Mouse (Mus musculus) T-helper 1 cell (primary cell): ENCODE results near the gene Eno4.
"Not testable (repeated sequence)": the region's sequence is repeated elsewhere in the genome, so short reads cannot be mapped to it uniquely, and the experiment has no call there.

Experiments
- in situ Hi-C: fragments of 300-600 bp; cut with MboI, MseI; formaldehyde crosslinking; loops from one replicate; pipeline ENCODE4 v1.15.1; 2025; ENCODE audit warnings: high pct_unique_total_duplicates

The Eno4 gene

GRCm38 (mm10) chr19:58942841-58943828, at the start of gene Eno4, which contains the start of gene Hspa12a:
Gene Eno4, plus strand, starts transcription at chr19:58943425.
Gene Hspa12a, minus strand, starts transcription at chr19:58943654.
- in situ Hi-C loops, result no loop called here

- in situ Hi-C loops, result loop anchor here (5.0 kb wide), 1 partner anchor 89 kb away; no protein-coding TSS in a partner anchor
Observed at GRCm38 (mm10) chr19:58896216-58896615, 47.0 kb upstream of the Eno4 start.

GRCm38 (mm10) chr19:58900471-58900870, 42.8 kb upstream of the Eno4 start:
- in situ Hi-C loops, result not testable (repeated sequence)

- in situ Hi-C loops, result no loop called here
Observed at GRCm38 (mm10) chr19:58903079-58903898, 39.9 kb upstream of the Eno4 start.

- in situ Hi-C loops, result no loop called here
Observed at GRCm38 (mm10) chr19:58903899-58904327, 39.3 kb upstream of the Eno4 start.

GRCm38 (mm10) chr19:58906685-58907084, 36.5 kb upstream of the Eno4 start:
- in situ Hi-C loops, result no loop called here

- in situ Hi-C loops, result no loop called here
Observed at GRCm38 (mm10) chr19:58908018-58908417, 35.2 kb upstream of the Eno4 start.

- in situ Hi-C loops, result no loop called here
Observed at GRCm38 (mm10) chr19:58910941-58911368, 32.3 kb upstream of the Eno4 start.

GRCm38 (mm10) chr19:58911386-58911785, 31.8 kb upstream of the Eno4 start:
- in situ Hi-C loops, result no loop called here

- in situ Hi-C loops, result no loop called here
Observed at GRCm38 (mm10) chr19:58913301-58913700, 29.9 kb upstream of the Eno4 start.

GRCm38 (mm10) chr19:58918597-58918996, 24.6 kb upstream of the Eno4 start:
- in situ Hi-C loops, result loop anchor here (5.0 kb wide), 1 partner anchor 284 kb away; no protein-coding TSS in a partner anchor

- in situ Hi-C loops, result loop anchor here (5.0 kb wide), 1 partner anchor 283 kb away; no protein-coding TSS in a partner anchor
Observed at GRCm38 (mm10) chr19:58919148-58919547, 24.1 kb upstream of the Eno4 start.

- in situ Hi-C loops, result no loop called here
Observed at GRCm38 (mm10) chr19:58931081-58931800, 12.0 kb upstream of the Eno4 start.

GRCm38 (mm10) chr19:58933062-58933461, 10.2 kb upstream of the Eno4 start:
- in situ Hi-C loops, result no loop called here

- in situ Hi-C loops, result no loop called here
Observed at GRCm38 (mm10) chr19:58945959-58946358, 2.7 kb downstream of the Eno4 start.

- in situ Hi-C loops, result no loop called here
Observed at GRCm38 (mm10) chr19:58951521-58951920, 8.3 kb downstream of the Eno4 start.

- in situ Hi-C loops, result no loop called here
Observed at GRCm38 (mm10) chr19:58952236-58952635, 9.0 kb downstream of the Eno4 start.

GRCm38 (mm10) chr19:58954779-58955178, 11.6 kb downstream of the Eno4 start:
- in situ Hi-C loops, result no loop called here

GRCm38 (mm10) chr19:58963011-58963410, 19.8 kb downstream of the Eno4 start:
- in situ Hi-C loops, result no loop called here

- in situ Hi-C loops, result no loop called here
Observed at GRCm38 (mm10) chr19:58968731-58969506, 25.7 kb downstream of the Eno4 start.
